9 mouse cellular contexts compared by ENCODE assay signal in genomic region chr14:34616821-34617220, GRCm38 (mm10). TPM values are rescaled to one million over a fixed set of nuclear protein-coding genes. Genes with fewer than 3 reads are reported as not detected.
DNase-seq lines count a peak whose midpoint lies in the region; ATAC-seq and TF ChIP-seq lines count a peak whose summit lies in the region.
"Had no signal": no experiment of that assay in that cellular context is flagged by ENCODE, and none has a peak within 500 bp of the region (broad histone marks: within the 10 kb centered on the region; RNA-seq: fewer than 3 reads in every experiment).

No protein-coding gene starts in this region.

- peak; percentile 89 for ATAC-seq in forebrain, embryonic 13.5 days
- ATAC-seq in liver, embryonic 15.5 days (ENCODE audit: insufficient read depth) = peak; percentile 59; the same call in 1 of the 2 replicates
- peak; percentile 76 for ATAC-seq in neural tube, embryonic 13.5 days (ENCODE audit: low read depth)
- peak; percentile 65 for ATAC-seq in stomach, postnatal 0 days (ENCODE audit: low FRiP score, low TSS enrichment)

- no peaks in the 10 kb centered on the region for H3K27me3 ChIP-seq in E14TG2a.4 (ENCODE audit: insufficient read depth, low read length)
- H3K27me3 ChIP-seq in forebrain, embryonic 13.5 days = peaks cover 38% of the 10 kb centered on the region
- peaks cover 11% of the 10 kb centered on the region for H3K27me3 ChIP-seq in liver, embryonic 15.5 days
- peaks cover 38% of the 10 kb centered on the region for H3K27me3 ChIP-seq in neural tube, embryonic 13.5 days
- H3K27me3 ChIP-seq in stomach, postnatal 0 days (ENCODE audit: control insufficient read depth, insufficient read depth, low read length) = no peaks in the 10 kb centered on the region

- H3K4me2 ChIP-seq in forebrain, embryonic 13.5 days = no peak overlapping the region
- H3K4me2 ChIP-seq in liver, embryonic 15.5 days = no peak overlapping the region
- no peak overlapping the region for H3K4me2 ChIP-seq in neural tube, embryonic 13.5 days
- no peak overlapping the region for H3K4me2 ChIP-seq in stomach, postnatal 0 days (replicated peaks; ENCODE audit: low read depth)

- H3K9me3 ChIP-seq in E14TG2a.4 (ENCODE audit: low read length) = no peaks in the 10 kb centered on the region
- H3K9me3 ChIP-seq in forebrain, embryonic 13.5 days (replicated peaks) = no peaks in the 10 kb centered on the region
- no peaks in the 10 kb centered on the region for H3K9me3 ChIP-seq in liver, embryonic 15.5 days (replicated peaks)
- no peaks in the 10 kb centered on the region for H3K9me3 ChIP-seq in neural tube, embryonic 13.5 days
- no peaks in the 10 kb centered on the region for H3K9me3 ChIP-seq in stomach, postnatal 0 days (ENCODE audit: control insufficient read depth, low read length)

- peak; percentile 83 for DNase-seq in c-Kit-positive CD71-positive TER-119-negative erythroid progenitor cells, embryonic 14.5 days (ENCODE audit: low read depth)
- peak; percentile 84 to 90 for DNase-seq in heart, postnatal 10 days
- peak; percentile 85 to 92 for DNase-seq in kidney, postnatal 36 days
- DNase-seq in stomach, postnatal 0 days (ENCODE audit: low spot score) = peak; percentile 90

- intact Hi-C loops in heart, postnatal 10 days (cut with DNase I) = loop anchor here (1.0 to 2.0 kb wide), 2 partner anchors 152 to 161 kb away; no protein-coding TSS in a partner anchor

- H3K27ac ChIP-seq in forebrain, embryonic 13.5 days = no peak overlapping the region
- H3K27ac ChIP-seq in liver, embryonic 15.5 days (replicated peaks) = no peak overlapping the region
- H3K27ac ChIP-seq in neural tube, embryonic 13.5 days (replicated peaks) = no peak overlapping the region
- H3K27ac ChIP-seq in stomach, postnatal 0 days (replicated peaks) = no peak overlapping the region

- TF ChIP-seq EP300 in stomach, postnatal 0 days (optimal IDR thresholded peaks at IDR 0.05) = no peak

- peaks cover 66% of the 10 kb centered on the region for H3K4me1 ChIP-seq in E14TG2a.4 (replicated peaks; ENCODE audit: low read depth, low read length)
- H3K4me1 ChIP-seq in forebrain, embryonic 13.5 days = peaks cover 8% of the 10 kb centered on the region; the same call in 1 of the 2 replicates
- peaks cover 35% of the 10 kb centered on the region for H3K4me1 ChIP-seq in liver, embryonic 15.5 days (replicated peaks)
- peaks cover 14% of the 10 kb centered on the region; the same call in 1 of the 2 replicates for H3K4me1 ChIP-seq in neural tube, embryonic 13.5 days (replicated peaks)
- H3K4me1 ChIP-seq in stomach, postnatal 0 days (replicated peaks; ENCODE audit: control insufficient read depth, insufficient read depth) = no peaks in the 10 kb centered on the region; the same call in 1 of the 2 replicates

- no peak overlapping the region for H3K9ac ChIP-seq in forebrain, embryonic 13.5 days
- H3K9ac ChIP-seq in liver, embryonic 15.5 days = no peak overlapping the region
- H3K9ac ChIP-seq in neural tube, embryonic 13.5 days = no peak overlapping the region
- H3K9ac ChIP-seq in stomach, postnatal 0 days (ENCODE audit: low read length) = no peak overlapping the region

- TF ChIP-seq CTCF in E14TG2a.4 (conservative IDR thresholded peaks at IDR 0.05; ENCODE audit: low read length) = peak; percentile 86
- TF ChIP-seq CTCF in stomach, postnatal 0 days (IDR thresholded peaks at IDR 0.05; ENCODE audit: low read depth) = peak; percentile 100

- no peaks in the 10 kb centered on the region for H3K36me3 ChIP-seq in E14TG2a.4 (ENCODE audit: insufficient read depth, low read length)
- H3K36me3 ChIP-seq in forebrain, embryonic 13.5 days (ENCODE audit: poor library complexity, severe bottlenecking) = no peaks in the 10 kb centered on the region
- no peaks in the 10 kb centered on the region for H3K36me3 ChIP-seq in liver, embryonic 15.5 days (replicated peaks)
- no peaks in the 10 kb centered on the region for H3K36me3 ChIP-seq in neural tube, embryonic 13.5 days
- no peaks in the 10 kb centered on the region for H3K36me3 ChIP-seq in stomach, postnatal 0 days (ENCODE audit: control insufficient read depth, insufficient read depth, low read length)

- 3% methylated on average over 8 of the region's 8 CpGs for WGBS in forebrain, embryonic 13.5 days
- WGBS in liver, embryonic 15.5 days (ENCODE audit: insufficient replicate concordance) = 2% methylated on average over 8 of the region's 8 CpGs
- 4% methylated on average over 8 of the region's 8 CpGs for WGBS in neural tube, embryonic 13.5 days
- 2% methylated on average over 8 of the region's 8 CpGs for WGBS in stomach, postnatal 0 days

- H3K4me3 ChIP-seq in E14TG2a.4 (replicated peaks; ENCODE audit: low read length) = no peak overlapping the region
- no peak overlapping the region for H3K4me3 ChIP-seq in forebrain, embryonic 13.5 days
- no peak overlapping the region for H3K4me3 ChIP-seq in liver, embryonic 15.5 days (replicated peaks)
- H3K4me3 ChIP-seq in neural tube, embryonic 13.5 days = no peak overlapping the region
- H3K4me3 ChIP-seq in stomach, postnatal 0 days (ENCODE audit: low read depth, low read length) = no peak overlapping the region

RNA-seq across cellular contexts. Expression of gene Opn4, which starts 16.9 kb away (rescaled TPM):
- 0.16 TPM in 1 of 2 replicates, not detected in the other for polyA plus RNA-seq in forebrain, embryonic 13.5 days (2015; fragmentation: Nextera tagmentation; extraction: Ambion mirVana)
- total RNA-seq in heart, postnatal 10 days (2021) = 1 to 10 TPM; 2.0 to 2.3 TPM
- not detected in 2 replicates for polyA plus RNA-seq in liver, embryonic 15.5 days (2015; fragmentation: Nextera tagmentation; extraction: Ambion mirVana)
- not detected in 2 replicates for polyA plus RNA-seq in neural tube, embryonic 13.5 days (2015; fragmentation: Nextera tagmentation; extraction: Ambion mirVana)
- not detected in 2 replicates for polyA plus RNA-seq in stomach, postnatal 0 days (2015; fragmentation: Nextera tagmentation; extraction: Ambion mirVana)
- polyA plus RNA-seq: gonadal fat pad, adult 2 months had no signal

RNA-seq across cellular contexts. Expression of gene Ldb3, which starts 28.3 kb away (rescaled TPM):
- 0.32 and 0.34 TPM in 2 replicates for polyA plus RNA-seq in forebrain, embryonic 13.5 days (2015; fragmentation: Nextera tagmentation; extraction: Ambion mirVana)
- 100 to 1,000 TPM; 879 to 920 TPM for total RNA-seq in heart, postnatal 10 days (2021)
- polyA plus RNA-seq in liver, embryonic 15.5 days (2015; fragmentation: Nextera tagmentation; extraction: Ambion mirVana) = 3.2 and 4.2 TPM in 2 replicates
- 0.87 and 1.3 TPM in 2 replicates for polyA plus RNA-seq in neural tube, embryonic 13.5 days (2015; fragmentation: Nextera tagmentation; extraction: Ambion mirVana)
- polyA plus RNA-seq in stomach, postnatal 0 days (2015; fragmentation: Nextera tagmentation; extraction: Ambion mirVana) = 1.6 and 1.7 TPM in 2 replicates

RNA-seq across cellular contexts. Expression of gene Wapl, which starts 56.9 kb away (rescaled TPM):
- 25.1 and 26.6 TPM in 2 replicates for polyA plus RNA-seq in forebrain, embryonic 13.5 days (2015; fragmentation: Nextera tagmentation; extraction: Ambion mirVana)
- 10 to 100 TPM; 42.1 to 43.6 TPM for total RNA-seq in heart, postnatal 10 days (2021)
- 22.9 TPM in 2 replicates for polyA plus RNA-seq in liver, embryonic 15.5 days (2015; fragmentation: Nextera tagmentation; extraction: Ambion mirVana)
- 18.3 and 21.2 TPM in 2 replicates for polyA plus RNA-seq in neural tube, embryonic 13.5 days (2015; fragmentation: Nextera tagmentation; extraction: Ambion mirVana)
- polyA plus RNA-seq in stomach, postnatal 0 days (2015; fragmentation: Nextera tagmentation; extraction: Ambion mirVana) = 15.8 and 16.0 TPM in 2 replicates
